Mouse (Mus musculus) ES-E14 (cell line): ENCODE measurements around the gene Calhm6. TPM values are rescaled to one million over a fixed set of nuclear protein-coding genes. Genes with fewer than 3 reads are reported as not detected.

ENCODE experiments used
- DNase-seq: peaks from one replicate; pipeline ENCODE4 v3.0.0-alpha.2; 2013; ENCODE audit warnings: low read depth, low spot score
- H3K27ac ChIP-seq: 2 replicates; pipeline ENCODE4 v1.5.1; 2012; ENCODE audit warnings: low read depth, mild to moderate bottlenecking, low read length, moderate library complexity, mixed read lengths; ENCODE audit not compliant: poor library complexity, insufficient read depth, severe bottlenecking
- H3K36me3 ChIP-seq: 2 replicates; pipeline ENCODE4 v1.6.1; 2012; ENCODE audit warnings: mild to moderate bottlenecking, low read length, moderate library complexity, mixed read lengths; ENCODE audit not compliant: control insufficient read depth, poor library complexity, insufficient read depth, severe bottlenecking
- H3K4me1 ChIP-seq, 2 experiments: fragments of 150-350 bp in 1 of 2; sonication (generic) in 1 of 2; 2 replicates each; pipeline ENCODE4 v1.6.1; 2012; ENCODE audit warnings: low read length in 2 of 2, mild to moderate bottlenecking in 1 of 2, mixed read lengths in 1 of 2; ENCODE audit not compliant: control insufficient read depth in 2 of 2, insufficient read depth in 2 of 2, poor library complexity in 1 of 2
- H3K4me3 ChIP-seq, 2 experiments: fragments of 150-350 bp in 1 of 2; sonication (generic) in 1 of 2; 2 replicates each; pipeline ENCODE4 v1.5.1; 2012; ENCODE audit warnings: low read length in 2 of 2, low read depth in 1 of 2, mild to moderate bottlenecking in 1 of 2, mixed read lengths in 1 of 2; ENCODE audit not compliant: insufficient read depth in 1 of 2, poor library complexity in 1 of 2, severe bottlenecking in 1 of 2
- H3K9ac ChIP-seq: 2 replicates; pipeline ENCODE4 v1.6.1; 2012; ENCODE audit warnings: low read depth, mild to moderate bottlenecking, low read length, mixed read lengths; ENCODE audit not compliant: poor library complexity, insufficient read depth, severe bottlenecking
- H3K9me3 ChIP-seq: fragments of 150-350 bp; sonication (generic); 2 replicates; pipeline ENCODE4 v1.6.1; 2012; ENCODE audit warnings: low read depth, mild to moderate bottlenecking, low read length; ENCODE audit not compliant: control insufficient read depth, insufficient read depth
- CHD2 ChIP-seq: IDR thresholded peaks from 2 replicates; pipeline ENCODE4 v1.6.1; 2014; ENCODE audit warnings: mild to moderate bottlenecking, low read depth, low read length, inconsistent platforms
- HCFC1 ChIP-seq: IDR thresholded peaks from 2 replicates; pipeline ENCODE4 v1.6.1; 2012; ENCODE audit warnings: low read length, inconsistent platforms, borderline replicate concordance; ENCODE audit not compliant: insufficient read depth
- MAFK ChIP-seq: IDR thresholded peaks from 2 replicates; pipeline ENCODE4 v1.6.1; 2014; ENCODE audit warnings: mild to moderate bottlenecking, low read depth, low read length, inconsistent platforms; ENCODE audit not compliant: insufficient read depth
- ZC3H11A ChIP-seq: IDR thresholded peaks from 2 replicates; pipeline ENCODE4 v1.6.1; 2012; ENCODE audit warnings: low read depth, mild to moderate bottlenecking, inconsistent platforms, low read length, borderline replicate concordance
- ZNF384 ChIP-seq: IDR thresholded peaks from 2 replicates; pipeline ENCODE4 v1.6.1; 2012; ENCODE audit warnings: low read depth, low read length, inconsistent platforms
- in situ Hi-C, 2 experiments: fragments of 600-800 bp; cut with MboI; formaldehyde crosslinking; loops; one replicate each; pipeline ENCODE4 v1.15.1; 2025; ENCODE audit warnings: low sequenced_read_pairs in 2 of 2, inconsistent platforms in 1 of 2; ENCODE audit not compliant: unreplicated experiment in 2 of 2
- total RNA-seq: library from RNA; depleted of rRNA; stranded (reverse); fragments of 300-350 nt; gene quantifications from 2 replicates; pipeline ENCODE4 v1.2.3, GENCODE M21; 2012; rRNA removed

The Calhm6 gene
- total RNA-seq, 1 experiment = 2.1 TPM

DNA sequence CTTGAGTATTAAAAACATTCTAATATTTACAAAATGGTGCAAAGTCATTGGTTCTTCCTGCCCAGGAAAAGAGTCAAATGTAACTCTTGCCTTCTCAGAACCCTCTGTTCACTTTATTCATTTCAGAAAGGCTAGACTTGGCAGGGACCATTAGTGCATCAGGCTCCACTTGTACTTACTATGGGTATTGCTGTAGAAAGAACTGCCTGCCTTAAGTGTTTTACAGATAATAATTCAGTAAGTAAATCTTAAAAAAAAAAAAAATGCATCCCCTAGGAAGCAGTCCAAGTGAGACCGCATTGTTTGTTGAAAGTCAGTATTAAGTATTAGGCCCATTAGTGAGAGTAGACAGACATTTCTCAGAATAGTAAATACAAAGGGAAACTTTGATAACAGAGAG, 41.3 kb downstream of the Calhm6 start:
- in situ Hi-C loops = no loop called here
- Histone ChIP-seq H3K4me1 (no peaks in the 10 kb centered on the region), H3K9ac (no peak overlapping the region), H3K36me3 (no peaks in the 10 kb centered on the region), H3K4me3 (no peak overlapping the region), H3K9me3 (no peaks in the 10 kb centered on the region), H3K27ac (no peak overlapping the region)
- DNase-seq = no peak
- no peak for TF ChIP-seq CHD2
- TF ChIP-seq ZNF384 = no peak
- no peak for TF ChIP-seq HCFC1
- no peak for TF ChIP-seq ZC3H11A
- TF ChIP-seq MAFK = no peak

Other genes with a start within 250 kb of the Calhm6 start
- 1.7 and 2.0 TPM in 2 replicates for gene Rsph4a, start 222.9 kb downstream of the Calhm6 start, total RNA-seq
- 11.7 and 14.2 TPM in 2 replicates for gene Zup1, start 176.7 kb downstream of the Calhm6 start, total RNA-seq
- 106 and 149 TPM in 2 replicates for gene Rwdd1, start 108.4 kb downstream of the Calhm6 start, total RNA-seq
- not detected in 2 replicates for gene Trappc3l, start 90.4 kb downstream of the Calhm6 start, total RNA-seq
- gene Calhm4, start 83.7 kb downstream of the Calhm6 start, total RNA-seq = 0.04 TPM in 1 of 2 replicates, not detected in the other
- gene Calhm5, start 31.5 kb downstream of the Calhm6 start, total RNA-seq = 1.6 TPM in 2 replicates
- gene Dse, start 79.7 kb upstream of the Calhm6 start, total RNA-seq = 118 and 165 TPM in 2 replicates
- 14.0 and 20.9 TPM in 2 replicates for gene Tspyl1, start 154.2 kb upstream of the Calhm6 start, total RNA-seq
- 4.3 and 4.8 TPM in 2 replicates for gene Tspyl4, start 169.5 kb upstream of the Calhm6 start, total RNA-seq